Mouse (Mus musculus): ENCODE measurements at regions not wholly inside any gene's neighbourhood (a gene's known extent, or its start where the extent isn't known, plus 50 kb on each side); places are given as distances from the start of the nearest gene placed in this dataset.

GRCm38 (mm10) chr6:147755750-147756523, 280.3 kb downstream of the Ccdc91 start:
- DNase-seq (ENCODE audit: low read depth, low spot score): no peak

GRCm38 (mm10) chr6:147759485-147759884, 283.9 kb downstream of the Ccdc91 start:
- DNase-seq (ENCODE audit: low read depth, low spot score): no peak

GRCm38 (mm10) chr6:147760113-147760512, 284.5 kb downstream of the Ccdc91 start:
- DNase-seq (ENCODE audit: low read depth, low spot score): no peak

GRCm38 (mm10) chr6:147765241-147765640, 281.8 kb upstream of the Far2 start:
- no peak for DNase-seq (ENCODE audit: low read depth, low spot score)

GRCm38 (mm10) chr6:147769180-147769579, 277.9 kb upstream of the Far2 start:
- no peak for DNase-seq (ENCODE audit: low read depth, low spot score)

- no peak for DNase-seq (ENCODE audit: low read depth, low spot score)
These were observed 277.0 kb upstream of the Far2 start for GRCm38 (mm10) chr6:147770034-147770433.

GRCm38 (mm10) chr6:147771411-147771810, 275.6 kb upstream of the Far2 start:
- no peak for DNase-seq (ENCODE audit: low read depth, low spot score)

- DNase-seq (ENCODE audit: low read depth, low spot score): no peak
These were observed 273.2 kb upstream of the Far2 start for GRCm38 (mm10) chr6:147773904-147774303.

GRCm38 (mm10) chr6:147774626-147775025, 272.4 kb upstream of the Far2 start:
- no peak for DNase-seq (ENCODE audit: low read depth, low spot score)

GRCm38 (mm10) chr6:147779466-147779865, 267.6 kb upstream of the Far2 start:
- no peak for DNase-seq (ENCODE audit: low read depth, low spot score)

- no peak for DNase-seq (ENCODE audit: low read depth, low spot score)
These were observed 262.8 kb upstream of the Far2 start for GRCm38 (mm10) chr6:147784249-147784648.

GRCm38 (mm10) chr6:147784854-147785253, 262.2 kb upstream of the Far2 start:
- DNase-seq (ENCODE audit: low read depth, low spot score): no peak

GRCm38 (mm10) chr6:147788095-147788494, 259.0 kb upstream of the Far2 start:
- no peak for DNase-seq (ENCODE audit: low read depth, low spot score)

- no peak for DNase-seq (ENCODE audit: low read depth, low spot score)
These were observed 257.9 kb upstream of the Far2 start for GRCm38 (mm10) chr6:147789112-147789511.

- DNase-seq (ENCODE audit: low read depth, low spot score): no peak
These were observed 253.2 kb upstream of the Far2 start for GRCm38 (mm10) chr6:147793811-147794210.

- no peak for DNase-seq (ENCODE audit: low read depth, low spot score)
These were observed 252.7 kb upstream of the Far2 start for GRCm38 (mm10) chr6:147794351-147794750.

GRCm38 (mm10) chr6:147799009-147799727, 247.9 kb upstream of the Far2 start:
- no peak for DNase-seq (ENCODE audit: low read depth, low spot score)

- DNase-seq (ENCODE audit: low read depth, low spot score): no peak
These were observed 247.2 kb upstream of the Far2 start for GRCm38 (mm10) chr6:147799861-147800260.

- no peak for DNase-seq (ENCODE audit: low read depth, low spot score)
These were observed 246.2 kb upstream of the Far2 start for GRCm38 (mm10) chr6:147800846-147801245.

- no peak for DNase-seq (ENCODE audit: low read depth, low spot score)
These were observed 243.2 kb upstream of the Far2 start for GRCm38 (mm10) chr6:147803893-147804292.

- DNase-seq (ENCODE audit: low read depth, low spot score): peak; percentile 4
These were observed 236.3 kb upstream of the Far2 start for GRCm38 (mm10) chr6:147810710-147811109.

- no peak for DNase-seq (ENCODE audit: low read depth, low spot score)
These were observed 230.2 kb upstream of the Far2 start for GRCm38 (mm10) chr6:147816861-147817260.

GRCm38 (mm10) chr6:147817262-147817661, 229.8 kb upstream of the Far2 start:
- no peak for DNase-seq (ENCODE audit: low read depth, low spot score)
